Mouse (Mus musculus): ENCODE measurements around the gene Aim2. TPM values are rescaled to one million over a fixed set of nuclear protein-coding genes. Genes with fewer than 3 reads are reported as not detected.

Gene Aim2
- polyA plus RNA-seq, 1 experiment from 2014 or later = 5.3 TPM

GRCm38 (mm10) chr1:173370456-173370855 lies 19.8 kb downstream of the Aim2 start:
- ATAC-seq = no peak
- Histone ChIP-seq H3K4me2 (ENCODE audit: low read depth, low read length) (no peak overlapping the region), H3K9ac (ENCODE audit: low read depth, low read length) (no peak overlapping the region), H3K36me3 (ENCODE audit: control insufficient read depth, insufficient read depth, low read length) (no peaks in the 10 kb centered on the region), H3K9me3 (ENCODE audit: control insufficient read depth, low read length) (no peaks in the 10 kb centered on the region), H3K4me1 (ENCODE audit: control insufficient read depth, insufficient read depth, low read length) (peaks cover 10% of the 10 kb centered on the region; the same call in 1 of the 2 replicates), H3K27ac (ENCODE audit: low read length) (no peak overlapping the region), H3K27me3 (replicated peaks; ENCODE audit: control insufficient read depth, insufficient read depth, low read length) (peaks cover 24% of the 10 kb centered on the region), H3K4me3 (ENCODE audit: low read length) (no peak overlapping the region)
- WGBS = 71% methylated on average over 6 of the region's 6 CpGs

GRCm38 (mm10) chr1:173371586-173371985 lies 20.9 kb downstream of the Aim2 start:
- no peaks in the 10 kb centered on the region for H3K36me3 ChIP-seq (ENCODE audit: control insufficient read depth, insufficient read depth, low read length)
- WGBS = 83% methylated on average over 6 of the region's 6 CpGs
- H3K27me3 ChIP-seq (replicated peaks; ENCODE audit: control insufficient read depth, insufficient read depth, low read length) = peaks cover 20% of the 10 kb centered on the region
- H3K9ac ChIP-seq (ENCODE audit: low read depth, low read length) = no peak overlapping the region
- H3K4me1 ChIP-seq (ENCODE audit: control insufficient read depth, insufficient read depth, low read length) = peaks cover 9% of the 10 kb centered on the region; the same call in 1 of the 2 replicates
- H3K9me3 ChIP-seq (ENCODE audit: control insufficient read depth, low read length) = no peaks in the 10 kb centered on the region
- no peak overlapping the region for H3K27ac ChIP-seq (ENCODE audit: low read length)
- no peak overlapping the region for H3K4me3 ChIP-seq (ENCODE audit: low read length)
- H3K4me2 ChIP-seq (ENCODE audit: low read depth, low read length) = no peak overlapping the region
- no peak for ATAC-seq

- Histone ChIP-seq H3K36me3 (ENCODE audit: control insufficient read depth, insufficient read depth, low read length) (no peaks in the 10 kb centered on the region), H3K27me3 (replicated peaks; ENCODE audit: control insufficient read depth, insufficient read depth, low read length) (peaks cover 3% of the 10 kb centered on the region; the same call in 1 of the 2 replicates), H3K4me1 (ENCODE audit: control insufficient read depth, insufficient read depth, low read length) (no peaks in the 10 kb centered on the region), H3K4me2 (ENCODE audit: low read depth, low read length) (no peak overlapping the region), H3K27ac (ENCODE audit: low read length) (no peak overlapping the region), H3K4me3 (ENCODE audit: low read length) (no peak overlapping the region), H3K9ac (ENCODE audit: low read depth, low read length) (no peak overlapping the region), H3K9me3 (ENCODE audit: control insufficient read depth, low read length) (no peaks in the 10 kb centered on the region)
- ATAC-seq = no peak
- 80% methylated on average over 7 of the region's 7 CpGs for WGBS
Observed at GRCm38 (mm10) chr1:173374020-173374419, 23.3 kb downstream of the Aim2 start.

GRCm38 (mm10) chr1:173377380-173378112 lies 26.9 kb downstream of the Aim2 start:
- no peaks in the 10 kb centered on the region for H3K27me3 ChIP-seq (replicated peaks; ENCODE audit: control insufficient read depth, insufficient read depth, low read length)
- ATAC-seq = no peak
- 33% methylated on average over 13 of the region's 13 CpGs for whole genome bisulfite sequencing
- no peaks in the 10 kb centered on the region for H3K36me3 ChIP-seq (ENCODE audit: control insufficient read depth, insufficient read depth, low read length)
- no peak overlapping the region for H3K4me2 ChIP-seq (ENCODE audit: low read depth, low read length)
- no peak overlapping the region for H3K27ac ChIP-seq (ENCODE audit: low read length)
- H3K4me3 ChIP-seq (ENCODE audit: low read length) = no peak overlapping the region
- H3K9me3 ChIP-seq (ENCODE audit: control insufficient read depth, low read length) = no peaks in the 10 kb centered on the region
- no peak overlapping the region for H3K9ac ChIP-seq (ENCODE audit: low read depth, low read length)
- no peaks in the 10 kb centered on the region for H3K4me1 ChIP-seq (ENCODE audit: control insufficient read depth, insufficient read depth, low read length)

- no peaks in the 10 kb centered on the region for H3K9me3 ChIP-seq (ENCODE audit: control insufficient read depth, low read length)
- ATAC-seq = no peak
- H3K36me3 ChIP-seq (ENCODE audit: control insufficient read depth, insufficient read depth, low read length) = no peaks in the 10 kb centered on the region
- WGBS = 84% methylated on average over 6 of the region's 6 CpGs
- H3K27ac ChIP-seq (ENCODE audit: low read length) = no peak overlapping the region
- no peak overlapping the region for H3K4me3 ChIP-seq (ENCODE audit: low read length)
- no peak overlapping the region for H3K9ac ChIP-seq (ENCODE audit: low read depth, low read length)
- H3K4me1 ChIP-seq (ENCODE audit: control insufficient read depth, insufficient read depth, low read length) = no peaks in the 10 kb centered on the region
- no peak overlapping the region for H3K4me2 ChIP-seq (ENCODE audit: low read depth, low read length)
- no peaks in the 10 kb centered on the region for H3K27me3 ChIP-seq (replicated peaks; ENCODE audit: control insufficient read depth, insufficient read depth, low read length)
Observed at GRCm38 (mm10) chr1:173381436-173381835, 30.8 kb downstream of the Aim2 start.

DNA sequence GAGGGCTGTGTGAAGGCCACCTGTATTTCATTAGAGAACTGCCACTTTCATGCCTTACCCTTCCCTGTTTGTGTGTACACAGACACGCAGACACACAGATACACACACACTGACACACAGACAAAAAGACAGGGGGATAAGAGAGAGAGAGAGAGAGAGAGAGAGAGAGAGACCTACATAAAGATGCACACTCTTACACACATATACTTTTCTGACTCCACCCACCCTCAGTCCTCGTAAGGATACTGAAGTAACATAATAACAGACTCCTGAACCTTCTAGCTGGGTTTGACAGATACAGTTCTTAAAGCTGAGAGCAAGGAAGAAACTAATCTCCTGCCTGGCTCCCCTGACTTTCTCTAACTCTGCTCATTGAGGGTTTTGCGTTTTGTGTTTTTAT lies 38.8 kb downstream of the Aim2 start:
- no peak for ATAC-seq
- Histone ChIP-seq H3K27me3 (replicated peaks; ENCODE audit: control insufficient read depth, insufficient read depth, low read length) (no peaks in the 10 kb centered on the region), H3K9ac (ENCODE audit: low read depth, low read length) (no peak overlapping the region), H3K4me1 (ENCODE audit: control insufficient read depth, insufficient read depth, low read length) (no peaks in the 10 kb centered on the region), H3K9me3 (ENCODE audit: control insufficient read depth, low read length) (no peaks in the 10 kb centered on the region), H3K36me3 (ENCODE audit: control insufficient read depth, insufficient read depth, low read length) (no peaks in the 10 kb centered on the region), H3K4me2 (ENCODE audit: low read depth, low read length) (no peak overlapping the region), H3K4me3 (ENCODE audit: low read length) (no peak overlapping the region), H3K27ac (ENCODE audit: low read length) (no peak overlapping the region)
- 17% methylated on average over 3 of the region's 3 CpGs for WGBS

- no peak overlapping the region for H3K9ac ChIP-seq (ENCODE audit: low read depth, low read length)
- no peaks in the 10 kb centered on the region for H3K9me3 ChIP-seq (ENCODE audit: control insufficient read depth, low read length)
- H3K4me2 ChIP-seq (ENCODE audit: low read depth, low read length) = peak overlapping the region; percentile 14; the same call in 1 of the 2 replicates
- WGBS = 14% methylated on average over 13 of the region's 13 CpGs
- no peaks in the 10 kb centered on the region for H3K36me3 ChIP-seq (ENCODE audit: control insufficient read depth, insufficient read depth, low read length)
- H3K4me3 ChIP-seq (ENCODE audit: low read length) = 0 out of 2 replicates have a peak overlapping the region, but pooled peaks have one; percentile 6
- peak; percentile 53 for ATAC-seq
- no peaks in the 10 kb centered on the region for H3K4me1 ChIP-seq (ENCODE audit: control insufficient read depth, insufficient read depth, low read length)
- H3K27me3 ChIP-seq (replicated peaks; ENCODE audit: control insufficient read depth, insufficient read depth, low read length) = no peaks in the 10 kb centered on the region
- H3K27ac ChIP-seq (ENCODE audit: low read length) = no peak overlapping the region
Observed at GRCm38 (mm10) chr1:173389901-173390401, 39.3 kb downstream of the Aim2 start.

GRCm38 (mm10) chr1:173391754-173392153 lies 41.1 kb downstream of the Aim2 start:
- no peak overlapping the region for H3K9ac ChIP-seq (ENCODE audit: low read depth, low read length)
- no peaks in the 10 kb centered on the region for H3K9me3 ChIP-seq (ENCODE audit: control insufficient read depth, low read length)
- no peaks in the 10 kb centered on the region for H3K27me3 ChIP-seq (replicated peaks; ENCODE audit: control insufficient read depth, insufficient read depth, low read length)
- H3K4me3 ChIP-seq (ENCODE audit: low read length) = no peak overlapping the region
- no peaks in the 10 kb centered on the region for H3K4me1 ChIP-seq (ENCODE audit: control insufficient read depth, insufficient read depth, low read length)
- no peaks in the 10 kb centered on the region for H3K36me3 ChIP-seq (ENCODE audit: control insufficient read depth, insufficient read depth, low read length)
- no peak overlapping the region for H3K4me2 ChIP-seq (ENCODE audit: low read depth, low read length)
- H3K27ac ChIP-seq (ENCODE audit: low read length) = no peak overlapping the region
- no peak for ATAC-seq
- 83% methylated on average over 6 of the region's 6 CpGs for WGBS

DNA sequence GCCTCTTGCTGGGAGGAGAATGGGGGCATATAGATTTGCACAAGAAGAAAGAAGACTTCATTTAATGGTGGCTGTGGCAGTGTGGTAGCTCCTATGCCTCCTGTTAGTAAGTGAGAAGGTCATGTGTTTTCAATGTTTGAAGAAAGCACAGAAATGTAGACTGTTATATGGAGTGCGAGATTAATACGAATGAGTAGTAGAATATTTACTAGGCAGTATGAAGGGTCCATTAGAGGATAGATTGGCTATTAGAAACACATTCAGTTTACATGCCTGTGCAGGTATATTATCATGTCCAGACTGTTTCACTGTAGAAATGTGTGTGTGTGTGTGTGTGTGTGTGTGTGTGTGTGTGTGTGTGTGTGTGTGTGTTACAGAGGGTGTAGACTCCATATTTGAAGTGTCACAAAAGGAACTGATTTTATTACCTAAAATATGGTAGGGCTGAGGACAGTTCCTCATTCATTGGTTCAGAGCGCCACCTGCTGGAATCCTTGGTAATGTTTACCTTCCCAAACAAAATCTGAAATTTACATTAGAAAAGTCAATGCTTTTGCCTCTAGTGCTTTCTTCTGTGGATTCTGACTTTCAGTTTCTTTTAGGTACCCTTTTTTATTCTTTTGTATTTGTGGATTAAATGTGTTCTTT lies 47.8 kb downstream of the Aim2 start:
- no peaks in the 10 kb centered on the region for H3K36me3 ChIP-seq (ENCODE audit: control insufficient read depth, insufficient read depth, low read length)
- H3K4me2 ChIP-seq (ENCODE audit: low read depth, low read length) = no peak overlapping the region
- no peak overlapping the region for H3K9ac ChIP-seq (ENCODE audit: low read depth, low read length)
- no peaks in the 10 kb centered on the region for H3K4me1 ChIP-seq (ENCODE audit: control insufficient read depth, insufficient read depth, low read length)
- H3K4me3 ChIP-seq (ENCODE audit: low read length) = no peak overlapping the region
- H3K27me3 ChIP-seq (replicated peaks; ENCODE audit: control insufficient read depth, insufficient read depth, low read length) = no peaks in the 10 kb centered on the region
- no peaks in the 10 kb centered on the region for H3K9me3 ChIP-seq (ENCODE audit: control insufficient read depth, low read length)
- ATAC-seq = no peak
- H3K27ac ChIP-seq (ENCODE audit: low read length) = no peak overlapping the region
- 35% methylated on average over 3 of the region's 3 CpGs for WGBS

All from intestine, embryonic 16.5 days (tissue).